Mouse (Mus musculus): ENCODE results near the gene Cdc14a. TPM values are rescaled to one million over a fixed set of nuclear protein-coding genes. Genes with fewer than 3 reads are reported as not detected.

Cdc14a gene
- total and polyA plus RNA-seq, 3 experiments = 2.6 to 5.9 TPM; not detected in 1

DNA sequence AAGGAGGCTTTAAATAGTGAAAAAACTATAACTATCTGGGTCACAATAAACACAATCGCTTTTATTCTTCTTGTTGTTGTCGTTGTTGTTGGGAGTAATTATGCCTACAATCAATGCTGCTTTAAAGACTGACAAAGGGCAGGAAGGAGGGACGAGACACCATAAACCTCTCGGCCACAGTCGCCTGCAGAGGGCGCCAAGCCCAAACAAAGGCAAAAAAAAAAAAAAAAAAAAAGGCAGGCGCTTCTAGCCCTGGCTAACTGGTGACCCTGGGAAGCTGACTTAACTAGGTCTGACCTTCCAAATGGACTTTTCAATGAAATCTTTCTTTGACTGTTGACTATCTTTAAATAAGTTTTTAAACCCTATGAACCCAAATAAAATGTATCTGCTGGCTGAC is 90.6 kb downstream of the Cdc14a start:
- Histone ChIP-seq H3K27ac (ENCODE audit: control insufficient read depth, low read depth, low read length) (no peak overlapping the region), H3K4me3 (ENCODE audit: control insufficient read depth in 1 of 2, insufficient read depth in 1 of 2, low read depth in 2 of 2, low read length in 2 of 2) (no peak overlapping the region), H3K79me2 (ENCODE audit: control insufficient read depth, insufficient read depth, low read length, poor library complexity) (no peaks in the 10 kb centered on the region), H3K27me3 (ENCODE audit: control insufficient read depth in 1 of 2, insufficient read depth in 2 of 2, low read length in 2 of 2) (no peaks in the 10 kb centered on the region), H3K4me1 (ENCODE audit: control insufficient read depth in 1 of 2, insufficient read depth in 2 of 2, low read length in 2 of 2) (0 out of 4 replicates have a peak, but pooled peaks cover 0 to 2% of the 10 kb centered on the region in 2 experiments), H3K36me3 (ENCODE audit: control insufficient read depth in 1 of 2, insufficient read depth in 2 of 2, low read length in 2 of 2) (no peaks in the 10 kb centered on the region), H3K9ac (ENCODE audit: control insufficient read depth, low read depth, low read length, poor library complexity, severe bottlenecking) (no peak overlapping the region), H3K9me3 (replicated peaks; ENCODE audit: insufficient read depth, low read length) (no peaks in the 10 kb centered on the region)
- DNase-seq (ENCODE audit: low read depth, low spot score) = peak; percentile 67
- TF ChIP-seq ZNF384 (IDR thresholded peaks at IDR 0.05; ENCODE audit: low read depth, low read length) = peak; percentile 100
- TF ChIP-seq SMC3 (IDR thresholded peaks at IDR 0.05; ENCODE audit: low read depth, low read length) = peak; percentile 82
- no peak for TF ChIP-seq TAL1 (IDR thresholded peaks at IDR 0.05; ENCODE audit: low read length)
- peak; percentile 79 for TF ChIP-seq RAD21 (IDR thresholded peaks at IDR 0.05; ENCODE audit: low read depth, low read length)
- peak; percentile 57 to 83 (median 80) for TF ChIP-seq CTCF (IDR thresholded peaks at IDR 0.05 in 2 of 3, conservative IDR thresholded peaks at IDR 0.05 in 1 of 3; ENCODE audit: control insufficient read depth in 1 of 3, insufficient read depth in 1 of 3, low read depth in 2 of 3, low read length in 3 of 3, poor library complexity in 1 of 3, severe bottlenecking in 1 of 3)
- TF ChIP-seq E2F4 (IDR thresholded peaks at IDR 0.05; ENCODE audit: borderline replicate concordance, low read depth, low read length) = no peak
- TF ChIP-seq ZC3H11A (IDR thresholded peaks at IDR 0.05; ENCODE audit: low read depth, low read length) = peak; percentile 50
- no peak for TF ChIP-seq USF1 (IDR thresholded peaks at IDR 0.05; ENCODE audit: low read depth, low read length)

DNA sequence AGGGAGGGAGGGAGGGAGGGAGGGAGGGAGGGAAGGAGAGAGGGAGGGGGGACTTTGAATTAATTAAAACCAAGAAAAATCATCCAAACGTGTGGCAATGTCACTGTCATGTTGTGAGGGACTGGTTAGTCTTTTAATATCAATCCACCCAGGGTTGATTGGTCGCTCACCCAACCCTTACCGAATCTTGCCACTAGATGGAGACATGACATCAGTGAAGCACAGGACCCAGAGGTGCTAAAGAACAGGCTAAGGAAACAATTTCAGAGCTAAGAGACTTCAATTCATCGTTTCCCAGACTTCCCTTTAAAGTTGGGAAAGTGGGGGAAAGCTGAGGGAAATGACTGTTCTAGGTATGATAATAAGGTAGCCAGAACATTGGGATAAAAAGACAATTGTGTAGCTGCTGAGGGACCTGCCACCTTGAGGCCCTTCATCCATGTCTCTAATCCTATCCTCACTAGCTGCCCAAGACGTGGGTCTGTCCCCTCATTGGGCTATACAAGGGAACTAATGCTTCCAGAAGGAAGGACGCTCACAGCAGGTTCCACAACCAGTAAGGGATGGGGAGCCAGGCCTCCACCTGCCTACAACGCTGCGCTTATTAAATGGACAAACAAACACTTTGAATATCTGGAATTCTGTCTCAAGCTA is 91.9 kb downstream of the Cdc14a start:
- no peaks in the 10 kb centered on the region for H3K27me3 ChIP-seq (ENCODE audit: control insufficient read depth in 1 of 2, insufficient read depth in 2 of 2, low read length in 2 of 2)
- H3K9me3 ChIP-seq (replicated peaks; ENCODE audit: insufficient read depth, low read length) = no peaks in the 10 kb centered on the region
- peak; percentile 80 for DNase-seq (ENCODE audit: low read depth, low spot score)
- no peak overlapping the region for H3K9ac ChIP-seq (ENCODE audit: control insufficient read depth, low read depth, low read length, poor library complexity, severe bottlenecking)
- TF ChIP-seq NELFE (IDR thresholded peaks at IDR 0.05; ENCODE audit: low read depth, low read length) = no peak
- TF ChIP-seq ETS1 (IDR thresholded peaks at IDR 0.05; ENCODE audit: low read depth, low read length) = no peak
- TF ChIP-seq ELF1 (IDR thresholded peaks at IDR 0.05; ENCODE audit: low read depth, low read length) = no peak
- peak; percentile 97 for TF ChIP-seq RAD21 (IDR thresholded peaks at IDR 0.05; ENCODE audit: low read depth, low read length)
- TF ChIP-seq CTCF (IDR thresholded peaks at IDR 0.05 in 2 of 3, conservative IDR thresholded peaks at IDR 0.05 in 1 of 3; ENCODE audit: control insufficient read depth in 1 of 3, insufficient read depth in 1 of 3, low read depth in 2 of 3, low read length in 3 of 3, poor library complexity in 1 of 3, severe bottlenecking in 1 of 3) = peak; percentile 75 to 93 (median 81)
- no peak for TF ChIP-seq TCF12 (IDR thresholded peaks at IDR 0.05; ENCODE audit: low read depth, low read length)
- peak; percentile 48; the same call in 1 of the 2 replicates for TF ChIP-seq ZNF384 (IDR thresholded peaks at IDR 0.05; ENCODE audit: low read depth, low read length)
- TF ChIP-seq NRF1 (IDR thresholded peaks at IDR 0.05; ENCODE audit: insufficient read depth, low read depth, low read length, poor library complexity, severe bottlenecking) = no peak
- no peak for TF ChIP-seq MYC (IDR thresholded peaks at IDR 0.05; ENCODE audit: low read depth, low read length)
- TF ChIP-seq MAFK (IDR thresholded peaks at IDR 0.05; ENCODE audit: borderline replicate concordance, low read depth, low read length) = no peak
- TF ChIP-seq SIN3A (IDR thresholded peaks at IDR 0.05; ENCODE audit: low read length) = peak; percentile 24; the same call in 1 of the 2 replicates
- TF ChIP-seq MYB (IDR thresholded peaks at IDR 0.05; ENCODE audit: low read depth, low read length) = no peak
- TF ChIP-seq ZKSCAN1 (IDR thresholded peaks at IDR 0.05; ENCODE audit: low read depth, low read length) = no peak
- TF ChIP-seq TBP (IDR thresholded peaks at IDR 0.05; ENCODE audit: low read depth, low read length) = no peak
- no peak for TF ChIP-seq EP300 (IDR thresholded peaks at IDR 0.05; ENCODE audit: low read depth in 1 of 2, low read length in 2 of 2)
- TF ChIP-seq ZC3H11A (IDR thresholded peaks at IDR 0.05; ENCODE audit: low read depth, low read length) = peak; percentile 80
- peak; percentile 89 for TF ChIP-seq SMC3 (IDR thresholded peaks at IDR 0.05; ENCODE audit: low read depth, low read length)
- TF ChIP-seq JUND (IDR thresholded peaks at IDR 0.05; ENCODE audit: low read depth, low read length) = no peak
- no peak for TF ChIP-seq ZMIZ1 (IDR thresholded peaks at IDR 0.05; ENCODE audit: low read depth, low read length)
- no peak overlapping the region for H3K27ac ChIP-seq (ENCODE audit: control insufficient read depth, low read depth, low read length)
- H3K4me3 ChIP-seq (ENCODE audit: control insufficient read depth in 1 of 2, insufficient read depth in 1 of 2, low read depth in 2 of 2, low read length in 2 of 2) = no peak overlapping the region
- 0 out of 4 replicates have a peak, but pooled peaks cover 0 to 2% of the 10 kb centered on the region in 2 experiments for H3K4me1 ChIP-seq (ENCODE audit: control insufficient read depth in 1 of 2, insufficient read depth in 2 of 2, low read length in 2 of 2)
- no peaks in the 10 kb centered on the region for H3K36me3 ChIP-seq (ENCODE audit: control insufficient read depth in 1 of 2, insufficient read depth in 2 of 2, low read length in 2 of 2)
- H3K79me2 ChIP-seq (ENCODE audit: control insufficient read depth, insufficient read depth, low read length, poor library complexity) = no peaks in the 10 kb centered on the region
